Mouse (Mus musculus) layer of hippocampus, adult 9-11 months (tissue): ENCODE measurements around the gene Rad54l.
A peak's percentile ranks its signal among the peaks of the same experiment; 100 is the strongest.

Experiments used
- DNase-seq: peaks from one replicate; pipeline ENCODE4 v3.0.0; 2022

Rad54l gene

GRCm38 (mm10) chr4:116123602-116124519 is at the start of gene Rad54l, which contains the start of gene Pomgnt1:
Gene Rad54l, minus strand, starts transcription at chr4:116123690.
Gene Pomgnt1, plus strand, starts transcription at chr4:116123840.
- peak; percentile 80 for DNase-seq

GRCm38 (mm10) chr4:116173072-116173471 is 49.6 kb upstream of the Rad54l start, which contains the start of the genes 1700042G07Rik and Gm49337:
Gene 1700042G07Rik, plus strand, starts transcription at chr4:116173372.
Gene Gm49337, plus strand, starts transcription at chr4:116173384.
- no peak for DNase-seq

DNA sequence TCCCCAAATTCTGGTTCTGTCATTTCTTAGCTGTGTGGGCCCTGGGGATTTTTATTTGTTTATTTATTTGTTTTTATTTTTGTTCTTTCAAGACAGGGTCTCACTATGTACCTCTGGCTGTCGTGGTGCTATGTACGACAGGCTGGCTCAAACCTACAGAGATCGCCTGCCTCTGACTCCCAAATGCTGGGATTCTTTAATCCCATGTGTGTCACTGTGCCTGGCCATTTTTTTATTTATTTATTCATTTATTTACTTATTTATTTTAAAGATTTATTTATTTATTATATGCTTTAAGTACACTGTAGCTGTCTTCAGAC is 45.8 kb upstream of the Rad54l start:
- no peak for DNase-seq

DNA sequence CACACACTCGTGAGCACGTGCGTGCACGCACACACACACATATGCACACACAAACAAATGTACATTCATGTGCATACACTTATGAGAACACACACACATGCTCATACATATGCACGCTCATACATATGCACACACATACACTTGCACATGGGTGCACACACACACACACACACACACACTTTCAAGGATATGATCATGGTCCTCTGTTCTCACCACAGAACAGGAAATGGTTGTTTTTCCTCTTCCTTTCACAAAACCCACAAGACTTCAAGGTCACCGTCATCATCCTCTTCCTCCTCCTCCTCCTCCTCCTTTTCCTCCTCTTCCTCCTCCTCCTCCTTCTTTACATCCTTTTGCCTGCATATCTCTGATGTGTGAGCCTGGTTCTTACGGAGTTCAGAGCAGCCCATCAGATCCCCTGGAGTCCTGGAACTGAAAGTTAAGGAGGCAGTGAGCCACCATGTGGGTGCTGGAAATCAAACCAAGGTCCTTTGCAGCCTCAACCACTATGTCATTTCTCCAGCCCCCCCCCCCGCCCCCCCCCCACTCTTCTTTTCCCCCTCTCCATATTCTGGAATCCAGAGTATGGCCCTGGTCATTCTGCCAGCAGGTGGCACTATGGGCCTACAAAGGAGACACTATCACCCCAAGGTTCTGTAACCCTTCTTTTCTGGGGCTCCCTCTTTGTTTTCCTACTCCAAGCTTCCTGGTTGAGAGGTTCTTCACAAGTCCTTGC is 45.3 kb upstream of the Rad54l start:
- DNase-seq, result peak; percentile 71

- no peak for DNase-seq
Observed at GRCm38 (mm10) chr4:116167404-116167803, 43.9 kb upstream of the Rad54l start, which contains the start of gene Tspan1. Gene Tspan1, minus strand, starts transcription at chr4:116167601.

- no peak for DNase-seq
Observed at GRCm38 (mm10) chr4:116165708-116166407, 42.4 kb upstream of the Rad54l start.

GRCm38 (mm10) chr4:116164759-116165554 is 41.5 kb upstream of the Rad54l start:
- no peak for DNase-seq

- no peak for DNase-seq
Observed at GRCm38 (mm10) chr4:116162142-116162541, 38.7 kb upstream of the Rad54l start.

- peak; percentile 88 for DNase-seq
Observed at GRCm38 (mm10) chr4:116160769-116161168, 37.3 kb upstream of the Rad54l start.

DNA sequence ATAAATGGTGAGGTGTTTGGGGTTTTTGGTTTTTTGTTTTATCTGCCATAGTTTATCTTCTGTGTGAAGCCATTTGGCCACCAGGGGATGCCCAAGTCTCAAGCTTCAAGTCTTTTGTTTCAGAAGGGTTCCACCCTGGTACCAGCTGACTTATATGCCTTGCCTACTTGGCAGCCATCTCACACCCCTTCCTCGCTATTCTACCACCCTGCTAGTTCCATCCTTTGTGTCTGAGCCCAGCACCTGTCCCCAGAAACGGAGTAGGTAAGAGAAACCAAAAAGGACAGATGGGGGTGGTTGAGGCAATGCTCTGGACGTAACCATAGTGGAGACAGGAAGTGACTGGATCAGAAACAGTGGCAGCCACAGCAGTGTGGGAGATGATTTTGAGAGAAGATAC is 36.4 kb upstream of the Rad54l start:
- DNase-seq, result no peak

DNA sequence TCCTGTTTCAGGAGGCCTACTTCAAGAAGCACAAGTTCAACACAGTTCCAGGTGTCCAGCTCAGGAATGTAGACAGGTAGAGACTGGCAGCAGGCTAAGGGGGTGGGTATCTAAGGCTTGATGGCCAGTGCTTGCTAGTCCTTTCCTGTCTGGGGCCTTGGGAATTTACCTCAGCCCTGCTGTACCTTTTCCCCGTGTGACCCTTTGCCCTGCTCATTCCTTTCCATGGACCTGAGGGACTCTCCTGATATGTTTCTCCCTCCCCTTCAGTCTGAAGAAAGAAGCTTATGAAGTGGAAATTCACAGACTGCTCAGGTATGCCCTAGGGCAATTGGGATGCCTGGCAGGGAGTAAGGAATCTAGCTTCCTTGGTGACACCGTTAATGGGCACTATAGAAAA is 34.4 kb upstream of the Rad54l start:
- DNase-seq, result no peak

- no peak for DNase-seq
Observed at GRCm38 (mm10) chr4:116152702-116153101, 29.2 kb upstream of the Rad54l start.

DNA sequence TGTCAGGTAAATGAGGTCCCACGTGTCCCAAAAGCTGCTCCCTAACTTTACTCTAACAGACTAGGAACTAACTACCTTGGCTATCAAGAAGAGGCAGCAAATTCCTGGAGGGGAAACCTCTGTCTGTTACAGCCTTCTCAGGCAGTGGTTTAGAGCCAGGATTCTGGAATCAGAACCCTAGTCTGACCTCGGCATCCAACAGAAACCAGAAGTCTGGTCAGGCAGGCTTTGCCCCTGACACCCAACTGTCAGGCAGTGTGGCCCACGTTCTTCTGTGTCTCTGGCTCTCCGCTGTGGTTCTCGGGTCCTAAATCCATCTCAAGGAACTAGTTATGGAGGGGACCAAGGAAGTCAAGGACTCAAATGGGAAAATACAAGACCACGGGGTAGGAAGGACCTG is 27.7 kb upstream of the Rad54l start, which contains the start of gene Lurap1:
TSS of gene Lurap1 (minus strand) at position 101 of the 400 bp plus-strand sequence.
- DNase-seq, result no peak

DNA sequence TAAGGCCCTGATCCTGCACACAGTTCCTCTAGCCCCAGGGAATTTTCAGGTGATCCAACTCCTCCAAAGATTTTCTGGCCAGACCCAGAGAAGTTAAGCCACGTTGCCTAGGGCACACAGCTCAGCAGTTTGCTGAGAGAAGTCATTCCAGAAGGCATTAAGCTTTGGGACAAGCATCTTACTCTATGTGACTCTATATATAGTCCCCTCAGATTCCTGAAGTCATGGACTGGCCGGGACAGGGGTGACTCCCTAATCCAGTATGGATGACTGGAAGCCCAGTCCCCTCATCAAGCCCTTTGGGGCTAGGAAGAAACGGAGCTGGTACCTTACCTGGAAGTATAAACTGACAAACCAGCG is 27.4 kb upstream of the Rad54l start:
- DNase-seq, result no peak

- no peak for DNase-seq
Observed at GRCm38 (mm10) chr4:116150156-116150861, 26.8 kb upstream of the Rad54l start.

- no peak for DNase-seq
Observed at GRCm38 (mm10) chr4:116149812-116150155, 26.3 kb upstream of the Rad54l start.

- DNase-seq, result peak; percentile 63
Observed at GRCm38 (mm10) chr4:116143891-116144717, 20.6 kb upstream of the Rad54l start.

GRCm38 (mm10) chr4:116143317-116143811 is 19.9 kb upstream of the Rad54l start:
- no peak for DNase-seq

DNA sequence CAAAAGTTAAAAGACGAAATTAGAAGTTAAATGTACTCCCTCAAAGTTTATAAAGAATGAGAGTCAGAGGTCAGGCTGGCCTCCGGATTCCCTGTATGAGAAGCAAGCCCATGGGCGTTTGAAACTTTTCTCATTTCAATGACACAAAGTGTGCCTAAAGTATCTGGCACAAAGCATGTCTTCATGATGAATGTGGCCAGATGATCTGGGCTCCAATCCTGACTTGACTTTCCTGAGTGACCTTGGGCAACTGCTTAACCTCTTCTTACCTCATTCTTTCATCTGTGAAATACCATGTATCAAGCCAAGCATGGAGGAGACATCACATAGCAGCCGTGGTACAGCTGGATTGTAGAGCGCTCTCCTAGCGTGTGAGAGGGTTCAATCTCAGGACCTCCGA is 18.8 kb upstream of the Rad54l start:
- no peak for DNase-seq

GRCm38 (mm10) chr4:116141736-116142135 is 18.2 kb upstream of the Rad54l start:
- DNase-seq, result no peak
